Mouse (Mus musculus) bone marrow macrophage, adult 2 months (primary cell): ENCODE data around the gene Spsb4.

Experiments
- CTCF ChIP-seq: IDR thresholded peaks from 2 replicates; pipeline ENCODE4 v1.5.1; 2012; ENCODE audit warnings: low read depth, mild to moderate bottlenecking, low read length, moderate library complexity
- POLR2A ChIP-seq: IDR thresholded peaks from 2 replicates; pipeline ENCODE4 v1.6.1; 2012; ENCODE audit warnings: mild to moderate bottlenecking, low read depth, low read length, borderline replicate concordance

DNA sequence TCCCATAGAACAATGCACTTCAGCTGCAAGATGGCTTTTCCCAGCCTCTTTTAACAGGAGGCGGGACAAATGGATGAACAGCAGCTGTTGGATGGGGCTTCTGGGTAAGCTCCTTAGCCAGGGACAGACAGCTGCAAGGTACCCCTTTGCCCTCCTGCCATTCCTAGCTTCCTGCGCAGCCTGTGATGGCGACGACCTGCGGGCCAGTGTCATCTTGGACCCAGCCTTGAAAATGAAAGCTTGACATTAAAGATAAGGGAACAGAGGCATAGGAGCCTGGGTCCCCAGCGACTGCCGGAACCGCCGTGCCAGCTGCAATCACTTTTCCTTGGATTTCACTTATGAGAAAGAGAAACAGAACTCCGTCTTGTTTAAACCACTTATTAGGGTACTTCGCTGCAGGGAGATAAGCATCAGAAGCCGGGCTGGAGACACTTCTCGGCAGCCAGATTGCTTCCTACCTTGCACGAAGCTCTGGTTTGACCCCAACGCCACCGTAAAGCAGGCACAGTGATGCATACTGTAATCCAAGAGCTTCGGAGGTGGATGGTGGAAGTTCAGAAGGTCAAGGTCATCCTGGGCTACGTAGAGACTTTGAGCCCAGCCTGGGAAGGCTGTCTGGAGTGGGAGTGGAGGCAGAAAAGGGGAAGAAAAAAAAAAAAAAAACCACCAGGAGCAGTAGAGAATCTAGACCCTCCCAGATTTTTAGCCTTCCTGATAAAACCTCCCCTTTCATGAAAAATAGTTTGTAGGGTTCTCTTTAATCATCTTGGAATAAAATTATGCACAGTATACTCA, 38.1 kb upstream of the Spsb4 start:
- TF ChIP-seq POLR2A (no peak), CTCF (no peak)
